Mouse (Mus musculus) heart, postnatal 36 days (tissue): ENCODE data around the gene Pdhx. TPM values are rescaled to one million over a fixed set of nuclear protein-coding genes. Genes with fewer than 3 reads are reported as not detected.
A peak's percentile ranks its signal among the peaks of the same experiment; 100 is the strongest.

Source experiments
- DNase-seq, 2 experiments: peaks; one replicate each; pipeline ENCODE4 v3.0.0; 2021 to 2022
- intact Hi-C: fragments of 180-260 bp; cut with DNase I; formaldehyde crosslinking; loops from one replicate; pipeline ENCODE4 v1.15.1; 2025
- total RNA-seq, 2 experiments: library from RNA; stranded (reverse); gene quantifications; 2 replicates each; pipeline ENCODE4 v1.2.3; 2021

Gene Pdhx
- 100 to 1,000 TPM; 159 to 208 TPM for total RNA-seq

- intact Hi-C loops, result loop anchor here (10.0 kb wide), 1 partner anchor 1169 kb away; no protein-coding TSS in a partner anchor
- DNase-seq, result peak; percentile 100
These were observed at the start of gene Pdhx, which contains the start of gene Apip for GRCm38 (mm10) chr2:103073219-103073982. TSS of gene Pdhx (minus strand) at chr2:103073513. TSS of gene Apip (plus strand) at chr2:103073675.

DNA sequence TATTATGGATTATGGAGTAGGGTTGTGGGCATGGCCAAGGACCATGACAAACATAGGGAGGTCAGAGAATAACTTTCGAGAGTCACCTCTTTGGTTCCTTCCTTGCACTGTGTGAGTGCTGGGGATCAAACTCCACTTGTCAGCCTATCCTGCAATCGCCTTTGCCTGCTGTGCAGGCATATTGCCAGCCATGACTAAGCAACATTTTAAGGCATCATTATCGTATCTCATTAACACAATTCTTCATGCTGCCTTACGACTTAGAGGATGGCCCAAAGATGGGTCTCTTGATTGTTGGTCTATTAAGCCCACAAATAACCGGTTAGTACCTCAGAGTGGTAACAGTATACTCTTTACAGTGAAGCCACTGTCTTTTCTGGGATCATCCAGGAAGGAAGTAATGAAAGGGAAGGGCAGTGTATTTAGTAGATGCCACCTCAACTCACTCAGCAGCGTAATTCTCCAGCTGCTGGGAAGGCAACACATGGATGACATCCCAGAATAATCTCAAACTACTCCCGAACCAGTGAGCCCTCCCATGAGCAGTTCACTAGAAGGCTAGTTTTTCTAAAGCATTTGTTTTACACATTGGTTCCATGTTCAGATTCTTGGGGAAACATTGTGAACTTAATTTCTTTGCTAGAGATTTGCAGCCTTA, 46.0 kb upstream of the Pdhx start:
- intact Hi-C loops, result no loop called here
- no peak for DNase-seq

GRCm38 (mm10) chr2:103118324-103119196, 45.2 kb upstream of the Pdhx start:
- intact Hi-C loops, result no loop called here
- no peak for DNase-seq

- intact Hi-C loops, result no loop called here
- no peak for DNase-seq
These were observed 43.9 kb upstream of the Pdhx start for GRCm38 (mm10) chr2:103117212-103117611.

DNA sequence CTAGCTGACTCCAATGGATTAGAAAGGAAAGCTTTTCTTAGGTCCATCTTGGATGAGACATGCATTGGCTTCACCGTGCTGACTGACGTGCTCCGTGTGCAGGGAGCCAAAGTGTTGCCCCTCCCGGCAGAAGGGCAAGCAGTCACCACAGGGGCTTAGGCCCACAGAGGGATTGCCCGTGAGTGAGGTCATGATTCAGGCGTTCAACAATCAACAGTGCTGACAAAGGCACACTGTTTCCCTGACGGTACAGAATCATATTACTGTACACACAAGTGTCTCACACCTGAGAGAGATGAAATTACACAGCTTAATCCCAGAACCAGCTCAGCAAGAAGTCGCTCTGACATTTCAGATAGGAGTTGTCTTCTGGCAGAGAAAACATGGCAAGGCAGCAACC, 38.4 kb upstream of the Pdhx start:
- intact Hi-C loops, result no loop called here
- no peak for DNase-seq

DNA sequence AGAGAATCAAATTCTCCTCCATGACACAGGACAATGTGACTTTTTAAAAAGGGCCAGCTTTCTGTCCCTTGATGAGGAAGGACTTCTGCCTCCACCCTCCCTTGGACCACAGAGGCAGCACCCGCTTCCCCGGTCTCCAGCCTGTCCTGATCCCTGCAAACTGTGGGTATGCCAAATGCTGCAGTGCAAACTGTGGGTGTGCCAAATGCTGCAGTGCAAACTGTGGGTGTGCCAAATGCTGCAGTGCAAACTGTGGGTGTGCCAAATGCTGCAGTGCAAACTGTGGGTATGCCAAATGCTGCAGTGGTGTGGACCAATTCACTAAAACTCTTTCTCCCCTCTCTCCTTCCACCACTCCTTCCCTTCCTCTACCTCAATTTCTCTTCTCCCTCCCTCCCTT, 32.9 kb upstream of the Pdhx start:
- DNase-seq, result no peak
- intact Hi-C loops, result no loop called here

DNA sequence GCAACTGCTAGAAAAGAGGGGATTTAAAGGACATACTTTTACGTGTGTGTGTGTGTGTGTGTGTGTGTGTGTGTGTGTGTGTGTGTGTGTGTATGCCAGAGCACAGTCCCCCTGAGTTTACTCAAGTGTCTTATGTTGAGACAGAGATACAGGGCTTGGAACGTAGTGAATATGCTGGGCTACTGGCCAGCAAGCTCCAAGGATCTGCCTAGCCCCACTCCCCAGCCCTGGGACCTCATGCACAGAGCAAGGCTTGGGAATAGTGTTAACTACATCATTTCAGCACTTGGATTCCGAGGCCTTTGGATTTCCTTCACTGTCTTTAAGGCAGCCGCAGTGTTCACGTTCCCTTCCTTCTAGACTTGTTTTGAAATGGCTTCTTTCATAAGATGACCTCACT, 29.3 kb upstream of the Pdhx start:
- DNase-seq, result no peak
- intact Hi-C loops, result no loop called here

DNA sequence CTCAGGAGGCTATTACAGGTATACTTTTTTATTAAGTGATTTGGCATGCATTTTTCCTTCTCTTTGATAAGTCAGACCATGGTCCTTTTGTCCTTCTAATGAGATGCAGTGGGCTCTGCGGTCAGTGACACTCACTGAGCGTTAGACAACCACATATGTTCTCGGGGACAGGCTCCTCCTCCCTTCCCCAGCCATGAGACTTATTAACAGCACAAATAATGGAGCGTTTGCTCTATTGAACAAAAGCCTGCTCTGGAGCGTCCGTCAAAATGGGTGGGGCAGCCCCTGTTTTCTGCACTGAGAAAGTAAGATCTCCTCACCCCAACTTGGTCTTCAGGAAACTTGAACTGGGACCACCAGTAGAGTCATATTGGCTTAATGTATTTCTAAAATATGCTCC, 16.2 kb upstream of the Pdhx start:
- no peak for DNase-seq
- intact Hi-C loops, result no loop called here

GRCm38 (mm10) chr2:103088099-103088498, 14.8 kb upstream of the Pdhx start:
- intact Hi-C loops, result no loop called here
- DNase-seq, result no peak

DNA sequence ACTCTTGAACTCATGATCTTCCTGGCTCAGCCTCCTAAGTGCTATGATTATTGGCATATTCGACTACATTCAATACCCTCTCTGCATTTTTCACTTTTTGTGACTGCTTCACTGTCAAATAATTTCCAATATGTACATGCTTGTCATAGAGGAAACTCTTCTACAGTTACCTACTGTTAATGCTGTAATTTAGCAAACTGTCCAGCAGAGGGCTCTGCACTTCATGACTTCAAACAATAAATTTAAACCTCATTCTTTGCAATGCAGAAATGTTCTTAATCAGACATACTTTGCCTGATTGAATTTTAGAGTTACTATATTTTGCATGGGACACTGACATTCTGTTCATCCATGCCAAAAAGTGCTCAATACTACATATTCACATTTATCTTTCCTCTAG, 13.1 kb upstream of the Pdhx start:
- intact Hi-C loops, result loop anchor here (1.0 to 2.0 kb wide), 2 partner anchors 261 to 338 kb away; no protein-coding TSS in a partner anchor
- DNase-seq, result no peak

GRCm38 (mm10) chr2:103085633-103086032, 12.3 kb upstream of the Pdhx start:
- intact Hi-C loops, result loop anchor here (1.0 to 2.0 kb wide), 3 partner anchors 262 to 401 kb away; no protein-coding TSS in a partner anchor
- DNase-seq, result no peak

DNA sequence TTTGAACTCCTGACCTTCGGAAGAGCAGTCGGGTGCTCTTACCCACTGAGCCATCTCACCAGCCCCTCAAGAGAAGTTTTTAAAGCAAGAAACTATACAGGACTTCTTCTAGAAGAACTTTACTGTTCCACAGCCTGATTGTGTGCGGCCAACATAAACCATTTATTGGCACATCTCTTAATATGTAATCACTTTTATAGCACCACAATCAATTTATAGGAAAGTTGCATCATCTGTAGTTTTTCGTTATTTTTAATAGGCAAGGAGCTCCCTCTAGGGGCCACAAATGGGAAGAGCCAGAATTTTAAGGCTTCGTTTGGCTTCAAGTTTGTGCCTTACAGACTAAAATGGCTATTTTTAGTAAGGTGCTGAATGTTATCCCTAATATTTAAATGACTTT, 11.1 kb upstream of the Pdhx start:
- intact Hi-C loops, result loop anchor here (2.0 to 5.0 kb wide), 2 partner anchors 282 to 400 kb away; no protein-coding TSS in a partner anchor
- DNase-seq, result no peak

DNA sequence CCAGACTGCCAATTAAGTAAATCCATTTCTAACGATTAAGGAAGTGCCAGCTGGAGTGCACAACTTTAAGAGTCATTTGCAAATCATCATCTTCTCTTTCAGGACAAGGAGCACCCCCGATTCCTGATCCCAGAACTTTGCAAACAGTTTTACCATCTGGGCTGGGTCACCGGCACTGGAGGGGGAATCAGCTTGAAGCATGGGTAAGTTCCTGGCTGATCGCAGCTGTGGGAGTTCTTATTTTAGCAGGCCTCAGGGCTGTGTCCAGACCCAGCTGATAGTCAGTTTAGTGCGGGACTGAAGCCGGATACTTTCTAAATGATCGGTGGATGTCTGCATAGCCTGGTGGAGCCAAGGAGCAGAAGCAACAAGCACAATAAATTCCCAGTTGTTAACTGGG, 9.5 kb upstream of the Pdhx start:
- intact Hi-C loops, result loop anchor here (5.0 kb wide), 1 partner anchor 281 kb away; no protein-coding TSS in a partner anchor
- DNase-seq, result no peak

GRCm38 (mm10) chr2:103081706-103082105, 8.4 kb upstream of the Pdhx start:
- no peak for DNase-seq
- intact Hi-C loops, result loop anchor here (5.0 kb wide), 1 partner anchor 279 kb away; no protein-coding TSS in a partner anchor

GRCm38 (mm10) chr2:103081117-103081516, 7.8 kb upstream of the Pdhx start:
- no peak for DNase-seq
- intact Hi-C loops, result loop anchor here (5.0 kb wide), 1 partner anchor 279 kb away; no protein-coding TSS in a partner anchor

- intact Hi-C loops, result loop anchor here (10.0 kb wide), 1 partner anchor 1166 kb away; no protein-coding TSS in a partner anchor
- no peak for DNase-seq
These were observed 2.7 kb downstream of the Pdhx start for GRCm38 (mm10) chr2:103070586-103070985.

- intact Hi-C loops, result loop anchor here (10.0 kb wide), 1 partner anchor 1165 kb away; no protein-coding TSS in a partner anchor
These were observed 3.4 kb downstream of the Pdhx start for GRCm38 (mm10) chr2:103069752-103070405.

DNA sequence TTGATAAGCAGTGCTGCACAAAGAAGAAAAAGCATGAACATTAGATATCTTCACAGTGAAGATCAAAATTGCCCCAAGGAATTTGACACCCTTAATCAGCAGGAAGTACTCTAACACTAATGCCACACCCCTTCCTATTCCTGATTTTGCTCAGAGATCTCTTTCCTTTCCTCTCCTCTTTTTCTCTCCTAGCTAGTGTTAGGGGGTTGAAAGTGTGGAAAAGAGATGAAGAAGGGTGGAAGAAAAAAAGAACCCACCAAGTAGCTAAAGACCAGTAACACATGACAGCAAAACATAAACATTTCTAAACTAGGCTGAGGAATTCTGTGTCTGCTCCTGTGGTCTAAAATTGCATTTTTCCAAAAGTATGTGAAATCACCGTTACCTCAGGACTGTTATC, 4.7 kb downstream of the Pdhx start:
- no peak for DNase-seq
- intact Hi-C loops, result no loop called here

More at GRCm38 (mm10) chr2:103069752-103070405, 3.4 kb downstream of the Pdhx start:
- DNase-seq, result no peak

- intact Hi-C loops, result no loop called here
- DNase-seq, result no peak
These were observed 5.6 kb downstream of the Pdhx start for GRCm38 (mm10) chr2:103067552-103068207.
